Mouse (Mus musculus): ENCODE results near the gene Islr.

Islr gene

DNA sequence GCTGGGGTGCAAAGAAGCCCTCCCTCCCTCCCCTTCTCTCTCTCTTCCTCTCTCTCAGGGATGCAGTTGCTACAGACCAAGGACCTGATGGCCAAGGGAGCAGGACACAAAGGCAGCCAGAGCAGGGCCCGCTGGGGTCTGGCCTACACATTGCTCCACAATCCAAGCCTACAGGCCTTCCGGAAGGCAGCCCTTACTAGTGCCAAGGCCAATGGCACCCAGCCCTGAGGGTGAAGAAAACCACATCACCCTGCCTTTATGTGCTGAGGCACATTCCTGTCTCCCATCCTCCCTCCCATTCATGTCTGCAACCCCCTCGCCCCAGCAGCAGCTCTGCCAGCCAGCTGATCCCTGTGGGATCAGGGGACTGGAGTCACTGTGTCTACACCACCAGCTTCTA, 51.0 kb downstream of the Islr start:
- no peak for DNase-seq (ENCODE audit: low spot score in 2 of 2)

DNA sequence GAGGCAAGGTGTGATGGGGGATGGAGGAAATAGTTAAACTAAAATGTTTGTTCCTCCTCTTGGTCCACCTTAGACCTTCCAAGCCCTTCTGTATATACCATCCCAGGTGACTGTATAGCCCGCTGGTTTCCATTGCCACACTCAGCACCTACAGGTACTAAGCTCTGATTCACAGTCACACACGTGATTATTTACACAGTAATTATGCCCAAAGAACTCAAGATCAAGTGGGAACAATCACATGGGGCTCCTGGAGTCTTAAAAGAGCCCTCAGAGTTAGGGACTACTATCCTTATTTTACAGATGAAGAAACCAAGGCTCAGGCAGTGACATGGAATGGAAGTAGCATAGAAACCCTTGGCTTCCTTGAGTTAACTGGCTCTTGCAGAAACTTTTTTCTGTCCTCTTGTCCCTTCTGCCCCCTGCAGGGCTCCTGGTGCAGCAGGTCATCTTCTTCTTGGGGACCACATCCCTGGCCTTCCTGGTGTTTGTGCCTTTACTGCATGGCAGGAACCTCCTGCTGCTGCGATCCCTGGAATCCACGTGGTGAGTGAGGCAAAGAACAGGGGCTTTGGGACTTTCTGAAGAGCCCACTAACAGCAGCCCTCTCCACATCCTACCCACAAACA, 53.3 kb downstream of the Islr start:
- no peak for DNase-seq (ENCODE audit: low spot score in 2 of 2)

DNA sequence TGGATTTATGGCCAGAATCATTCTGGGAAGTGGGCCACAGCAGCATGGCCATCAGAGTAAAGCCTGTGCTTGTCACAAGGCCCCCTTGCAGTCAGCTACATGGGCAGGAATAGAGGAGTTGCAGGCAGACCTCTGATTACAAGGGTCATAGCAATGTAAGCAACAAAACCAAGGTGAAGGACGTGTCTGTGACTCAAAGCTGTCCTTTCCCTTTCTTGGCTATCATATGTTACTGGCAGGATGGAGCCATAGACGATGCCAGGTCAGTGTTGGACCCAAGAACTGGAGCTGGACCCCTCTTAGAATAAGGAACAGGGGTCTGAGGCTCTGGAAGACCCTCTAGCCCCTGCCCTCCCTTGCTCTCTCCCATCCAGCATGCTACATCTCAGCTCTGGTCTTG, 55.3 kb downstream of the Islr start:
- no peak for DNase-seq (ENCODE audit: low spot score in 2 of 2)

DNA sequence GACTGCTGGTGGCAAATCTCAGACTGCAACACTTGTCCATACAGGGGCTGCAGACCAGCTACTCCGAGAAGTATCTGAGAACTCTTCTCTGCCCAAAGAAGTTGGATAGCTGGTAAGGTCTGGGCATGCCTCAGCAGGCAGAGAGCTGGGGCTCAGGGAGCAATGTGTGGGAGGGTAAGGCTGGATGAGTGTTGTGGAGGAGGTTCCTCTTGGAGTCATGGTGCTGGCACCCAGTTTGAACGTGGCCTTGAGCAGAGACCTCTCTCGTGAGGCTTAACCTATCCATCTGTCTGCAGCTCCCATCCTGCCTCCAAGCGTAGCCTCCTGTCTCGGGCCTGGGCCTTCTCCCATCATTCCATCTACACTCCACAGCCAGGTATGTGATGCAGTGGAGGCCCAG, 58.7 kb downstream of the Islr start:
- DNase-seq (ENCODE audit: low spot score in 2 of 2), result no peak

DNA sequence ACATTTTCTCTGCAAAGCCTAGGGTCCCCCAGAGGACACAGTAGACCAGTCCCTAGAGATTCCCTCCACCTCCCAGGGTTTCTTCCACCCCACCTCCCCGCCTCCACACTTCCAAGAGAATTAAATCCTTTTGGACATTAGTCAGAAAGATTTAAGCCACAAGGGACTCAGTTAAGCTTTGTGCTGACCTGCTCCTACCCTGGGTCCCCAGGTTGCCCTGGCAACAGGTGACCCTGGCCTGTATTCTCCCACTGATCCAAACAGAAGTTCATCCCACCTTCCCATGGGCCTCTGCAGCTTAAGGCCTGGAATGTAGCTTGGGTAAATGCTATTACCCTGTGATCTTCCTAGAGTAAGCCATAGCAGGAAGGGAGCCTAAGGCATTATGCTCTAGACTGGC, 59.4 kb downstream of the Islr start:
- no peak for DNase-seq (ENCODE audit: low spot score in 2 of 2)

DNA sequence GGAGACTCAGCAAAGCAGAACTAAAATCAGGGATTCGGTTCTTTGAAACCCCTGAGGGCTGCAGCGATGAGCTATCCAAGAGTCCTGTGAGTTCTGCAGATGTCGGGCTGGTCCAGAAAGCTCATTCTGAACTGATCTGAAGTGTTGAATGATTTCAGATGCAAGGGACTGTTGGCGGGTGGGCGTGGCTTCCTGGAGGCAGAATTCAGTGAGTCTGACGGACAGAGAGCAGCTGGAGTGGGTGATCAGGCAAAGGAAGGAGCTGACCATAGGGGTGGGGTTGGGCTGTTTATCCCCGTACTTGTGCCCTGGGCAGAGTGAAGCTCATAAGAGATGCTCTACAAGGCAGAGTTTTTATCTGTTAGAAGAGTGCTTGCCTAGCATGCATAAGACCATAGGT, 60.7 kb downstream of the Islr start:
- no peak for DNase-seq (ENCODE audit: low spot score in 2 of 2)

DNA sequence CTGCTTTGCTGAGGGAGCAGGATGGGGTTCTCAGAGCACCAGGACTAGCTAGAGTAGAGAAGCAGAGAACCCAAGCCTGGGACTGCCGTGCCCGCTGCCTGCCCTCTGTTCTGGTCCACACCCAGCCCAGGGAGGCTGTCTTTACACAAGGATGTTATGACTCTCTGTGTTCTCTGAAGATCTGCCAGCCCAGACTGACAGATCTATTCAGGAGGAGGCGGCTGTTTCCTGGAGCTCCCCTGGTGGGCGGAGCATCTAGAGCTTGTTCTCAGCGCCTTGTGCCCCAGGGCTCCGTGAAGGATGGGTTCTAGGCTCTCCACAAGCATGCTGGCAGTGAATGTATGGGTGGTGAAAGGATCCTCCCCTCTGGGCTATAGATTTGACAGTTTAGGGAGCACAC, 64.2 kb downstream of the Islr start:
- peak in 1 of 2 experiments; percentile 36 for DNase-seq (ENCODE audit: low spot score in 2 of 2)

DNA sequence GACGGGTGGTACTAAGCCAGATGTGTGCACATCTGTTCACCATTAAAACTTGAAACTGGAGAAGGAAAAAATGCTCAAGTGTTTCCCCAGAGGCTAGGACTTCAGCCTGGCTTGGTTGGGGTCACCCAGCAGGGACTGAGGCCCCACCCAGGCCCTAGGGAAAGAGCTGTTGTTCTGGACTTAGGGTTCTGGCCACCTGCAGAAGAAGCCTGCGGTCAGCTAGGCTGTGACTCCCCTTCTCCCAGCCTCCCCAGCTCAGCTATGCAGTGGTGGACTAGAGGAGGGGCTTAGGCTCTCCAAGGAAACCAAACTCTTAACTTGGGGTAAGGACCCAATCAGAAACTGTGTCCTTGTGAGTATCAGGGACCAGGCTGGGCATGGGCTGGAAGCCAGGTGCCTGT, 68.2 kb downstream of the Islr start:
- no peak for DNase-seq (ENCODE audit: low spot score in 2 of 2)

DNA sequence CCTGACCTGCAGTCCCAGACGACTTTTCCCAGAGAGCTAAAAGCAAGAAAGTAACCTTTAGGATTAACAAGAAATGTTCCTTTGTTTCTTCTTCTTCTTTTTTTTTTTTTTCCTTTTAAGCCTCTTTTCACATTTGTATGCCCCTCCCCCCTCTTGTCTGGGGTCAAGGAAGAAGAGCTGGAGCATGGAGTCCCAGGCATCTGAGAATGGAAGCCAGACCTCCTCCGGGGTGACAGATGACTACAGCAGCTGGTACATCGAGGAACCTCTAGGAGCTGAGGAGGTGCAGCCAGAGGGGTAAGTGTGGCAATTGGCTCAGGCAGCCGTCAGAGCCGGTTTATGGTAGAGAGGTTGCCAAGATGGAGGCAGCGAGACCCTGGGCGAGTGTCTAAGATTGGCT, 69.2 kb downstream of the Islr start:
- DNase-seq (ENCODE audit: low spot score in 2 of 2), result no peak

DNA sequence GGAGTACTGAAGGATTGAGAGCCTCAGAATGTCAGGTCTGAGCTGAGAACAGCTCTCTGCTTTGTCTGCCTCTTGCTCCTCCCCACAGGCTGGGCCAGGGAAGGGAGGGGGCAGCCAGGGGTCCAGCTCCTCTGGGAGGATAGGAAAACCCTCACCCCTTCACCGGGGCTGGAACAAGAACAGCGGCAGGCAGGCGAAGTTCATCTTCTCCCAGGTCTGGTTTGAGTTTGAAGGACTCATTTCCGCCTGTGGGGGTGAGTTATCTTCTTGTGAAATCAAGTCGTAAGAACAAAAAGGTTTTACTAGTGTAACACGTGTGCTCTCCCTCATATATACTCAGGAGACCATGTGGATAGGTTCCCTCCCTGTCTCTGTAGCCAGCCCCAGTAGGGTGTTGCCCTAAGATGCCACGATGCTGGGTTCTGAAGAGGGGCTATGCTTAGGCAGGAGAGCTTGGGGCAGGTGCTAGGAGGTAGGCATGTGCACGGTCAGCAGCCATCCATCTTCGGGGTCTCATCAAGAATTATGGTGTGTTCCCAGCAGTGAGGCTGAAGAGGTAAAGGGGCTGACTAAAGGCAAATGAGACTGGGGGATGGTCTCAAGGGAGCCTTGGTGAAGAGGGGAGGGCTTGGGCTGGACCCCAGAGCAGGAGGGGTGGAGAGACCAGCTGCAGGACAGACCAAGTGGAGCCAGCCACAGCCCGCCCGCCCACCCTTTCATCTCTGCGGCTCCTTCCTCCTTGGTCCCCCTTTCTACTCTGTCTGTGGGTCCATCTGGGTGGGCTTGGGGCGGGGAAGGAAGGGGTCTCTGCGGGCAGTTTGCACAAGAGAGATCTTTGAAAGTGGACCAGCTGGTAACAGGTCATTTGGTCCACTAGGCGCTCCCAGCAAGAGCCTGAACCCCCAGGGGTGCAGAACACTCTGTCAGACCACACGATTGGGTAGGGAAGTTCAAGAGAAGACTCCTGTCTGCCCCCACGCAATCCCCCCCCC, 69.9 kb downstream of the Islr start:
- DNase-seq (ENCODE audit: low spot score in 2 of 2), result no peak

DNA sequence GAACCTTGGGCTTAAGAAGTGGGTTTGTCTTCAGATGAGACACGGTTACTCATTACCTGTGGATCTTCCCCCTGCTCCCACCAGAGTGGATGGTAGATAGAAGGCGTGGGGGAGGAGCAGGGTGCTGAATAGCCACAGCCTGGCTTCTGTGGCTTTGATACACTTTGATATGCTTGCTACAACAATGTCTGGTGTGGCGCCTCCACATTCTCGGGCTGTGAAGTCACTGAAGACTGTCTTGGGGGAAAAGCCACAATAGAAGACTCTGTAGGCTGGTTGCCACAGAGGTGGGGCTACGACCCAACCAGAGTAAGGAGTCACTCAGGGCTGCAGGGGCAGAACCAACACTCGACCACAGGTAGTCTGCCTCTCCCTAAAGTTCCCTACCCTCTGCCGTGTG, 72.4 kb downstream of the Islr start:
- no peak for DNase-seq (ENCODE audit: low spot score in 2 of 2)

DNA sequence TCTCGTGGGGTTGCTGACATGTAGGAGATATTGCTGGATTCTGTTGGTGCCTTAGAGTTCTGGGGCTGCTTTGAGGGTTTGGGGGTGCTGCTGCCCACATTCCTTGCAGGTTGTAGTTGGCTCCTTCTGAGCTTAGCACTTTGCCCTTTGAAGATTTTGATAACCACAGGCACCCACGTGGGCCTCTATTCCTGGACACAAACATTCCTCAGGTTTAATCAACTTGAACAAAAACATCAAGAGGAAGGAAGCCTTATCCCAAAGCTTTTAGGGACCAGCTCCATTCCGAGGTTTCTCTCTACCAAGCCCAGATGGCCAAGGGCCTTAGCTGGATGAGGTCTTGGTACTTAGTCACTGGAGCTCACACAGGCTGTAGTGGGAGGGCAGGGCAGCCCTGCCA, 73.2 kb downstream of the Islr start:
- no peak for DNase-seq (ENCODE audit: low spot score in 2 of 2)

DNA sequence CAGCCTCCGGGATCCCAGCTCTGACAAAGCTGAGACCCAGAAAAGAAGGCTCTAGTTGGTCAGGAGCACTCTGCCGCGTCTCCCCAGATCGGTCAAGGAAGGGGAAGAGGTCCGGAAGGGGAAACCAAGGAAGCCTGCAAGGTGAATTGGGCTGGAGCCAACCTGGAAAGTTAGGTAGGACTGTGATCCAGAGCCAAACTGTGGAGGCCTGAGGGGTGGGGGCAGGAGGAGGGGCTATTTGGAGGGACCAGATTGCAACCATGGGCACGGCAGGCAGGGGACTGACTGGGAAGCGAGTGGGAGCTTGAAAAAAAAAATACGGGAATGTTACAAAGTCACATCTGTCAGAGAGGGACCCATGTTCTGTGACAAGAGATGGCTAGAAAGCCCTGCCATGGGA, 74.6 kb downstream of the Islr start:
- no peak for DNase-seq (ENCODE audit: low spot score in 2 of 2)

DNA sequence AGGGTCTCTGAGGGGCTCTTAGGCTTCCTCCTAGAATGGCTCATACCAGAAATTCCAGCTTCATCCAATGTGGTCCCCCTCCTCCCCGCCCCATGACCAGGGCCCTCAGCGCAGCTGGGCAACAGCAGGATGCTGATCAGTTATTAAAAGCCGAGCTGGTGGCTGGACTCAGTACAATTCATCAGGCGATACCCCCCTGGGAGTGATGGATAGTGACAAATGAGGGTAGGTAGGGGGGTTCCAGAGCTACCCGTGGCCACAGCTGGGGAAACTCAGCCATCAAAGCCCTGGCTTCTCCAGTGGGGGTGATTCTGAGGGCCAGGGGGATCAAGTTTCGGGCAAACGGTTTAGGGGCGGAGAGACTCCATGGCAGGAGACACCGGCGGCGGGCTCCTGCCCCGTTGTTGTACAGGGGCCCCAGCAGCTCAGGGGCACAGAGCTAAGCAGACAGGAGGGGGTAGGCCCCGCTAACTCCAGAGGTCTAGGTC, 75.1 kb downstream of the Islr start:
- DNase-seq (ENCODE audit: low spot score in 2 of 2), result no peak

DNA sequence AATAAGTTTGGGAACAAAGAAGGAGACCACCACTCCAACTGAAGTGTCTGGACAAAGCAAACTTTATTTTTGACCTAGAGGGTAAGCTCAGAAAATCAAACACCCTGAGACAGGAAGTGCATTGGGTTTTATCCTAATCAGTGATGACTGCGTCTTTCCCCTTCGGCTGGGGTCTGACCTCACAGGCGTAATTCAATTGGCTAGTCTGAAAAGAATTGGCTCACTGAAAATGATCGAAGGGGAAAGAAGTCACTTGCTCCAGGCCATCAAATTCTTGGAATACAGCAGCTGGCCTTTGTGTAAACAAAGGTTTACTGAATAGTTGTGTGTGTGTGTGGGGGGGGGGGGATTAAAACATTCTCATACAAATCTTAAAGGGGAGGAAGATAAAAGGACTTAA, 78.3 kb downstream of the Islr start:
- no peak for DNase-seq (ENCODE audit: low spot score in 2 of 2)

DNA sequence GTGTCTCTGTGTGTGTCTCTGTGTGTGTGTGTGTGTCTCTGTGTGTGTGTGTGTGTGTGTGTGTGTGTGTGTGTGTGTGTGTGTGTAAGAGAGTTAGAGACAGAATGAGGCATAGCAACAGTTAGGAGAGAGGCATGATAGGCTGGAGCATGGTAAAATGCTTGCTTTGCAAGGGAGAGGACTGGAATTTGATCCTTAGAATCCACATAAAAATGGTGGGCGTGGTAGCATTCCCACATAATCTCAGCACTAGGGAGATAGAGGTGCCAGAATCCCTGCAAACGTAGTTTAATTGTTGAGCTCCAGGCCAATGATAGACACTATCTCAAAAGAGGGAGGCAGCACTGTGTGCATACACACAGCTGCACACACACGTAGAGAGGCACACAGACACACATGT, 79.0 kb downstream of the Islr start:
- no peak for DNase-seq (ENCODE audit: low spot score in 2 of 2)

DNA sequence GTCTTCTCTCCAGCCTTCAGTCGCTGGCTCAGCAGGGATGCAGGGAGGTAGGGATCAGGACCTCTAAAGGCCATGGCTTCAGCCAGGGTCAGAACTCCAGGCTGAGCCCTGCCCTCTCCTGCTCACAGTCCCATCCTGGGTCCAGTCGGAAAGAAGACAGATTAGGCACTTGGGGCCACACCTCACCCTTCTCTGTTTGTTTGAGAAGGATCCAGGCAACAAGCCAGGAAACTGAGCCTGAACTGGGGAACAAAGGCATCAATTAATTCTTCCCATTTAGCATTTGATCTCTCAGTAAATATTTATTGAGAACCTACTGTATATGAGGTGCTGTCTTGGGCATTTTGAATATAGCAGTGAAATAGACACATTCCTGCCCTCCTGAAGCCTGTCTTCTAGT, 85.4 kb downstream of the Islr start, which contains the start of gene Ccdc33:
TSS of gene Ccdc33 (minus strand) at position 153 of the 400 bp plus-strand sequence.
- no peak for DNase-seq (ENCODE audit: low spot score in 2 of 2)

DNA sequence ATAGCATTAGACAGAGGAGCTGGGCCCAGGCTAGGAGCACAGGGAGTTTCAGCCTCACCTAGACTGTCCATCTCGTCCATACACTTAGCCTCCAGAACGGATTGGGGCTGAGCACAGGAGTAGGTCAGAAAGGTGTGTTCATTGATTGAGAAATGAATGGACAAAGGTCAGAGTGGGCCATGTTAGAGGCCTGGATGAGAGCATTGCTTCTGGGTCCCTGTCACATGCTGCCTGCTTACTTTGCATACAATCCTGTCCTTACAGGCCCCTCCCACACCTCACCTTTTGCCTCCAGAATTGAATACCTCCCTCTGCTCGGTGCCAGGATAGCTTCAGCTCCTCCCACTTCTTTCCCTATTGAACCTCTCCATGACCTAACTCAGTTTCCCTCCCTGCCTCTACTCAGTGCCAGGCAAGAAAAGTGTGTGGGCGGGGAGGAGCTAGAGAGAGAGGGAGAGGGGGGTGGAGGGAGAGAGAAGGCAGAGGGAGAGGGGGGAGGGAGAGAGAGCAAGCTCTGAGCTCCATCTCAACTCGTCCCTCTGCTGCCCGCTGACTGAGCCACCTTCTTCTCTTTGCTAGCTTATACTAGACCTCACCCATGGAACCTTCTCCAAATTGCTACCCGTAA, 88.0 kb downstream of the Islr start:
- DNase-seq (ENCODE audit: low spot score in 2 of 2), result no peak

DNA sequence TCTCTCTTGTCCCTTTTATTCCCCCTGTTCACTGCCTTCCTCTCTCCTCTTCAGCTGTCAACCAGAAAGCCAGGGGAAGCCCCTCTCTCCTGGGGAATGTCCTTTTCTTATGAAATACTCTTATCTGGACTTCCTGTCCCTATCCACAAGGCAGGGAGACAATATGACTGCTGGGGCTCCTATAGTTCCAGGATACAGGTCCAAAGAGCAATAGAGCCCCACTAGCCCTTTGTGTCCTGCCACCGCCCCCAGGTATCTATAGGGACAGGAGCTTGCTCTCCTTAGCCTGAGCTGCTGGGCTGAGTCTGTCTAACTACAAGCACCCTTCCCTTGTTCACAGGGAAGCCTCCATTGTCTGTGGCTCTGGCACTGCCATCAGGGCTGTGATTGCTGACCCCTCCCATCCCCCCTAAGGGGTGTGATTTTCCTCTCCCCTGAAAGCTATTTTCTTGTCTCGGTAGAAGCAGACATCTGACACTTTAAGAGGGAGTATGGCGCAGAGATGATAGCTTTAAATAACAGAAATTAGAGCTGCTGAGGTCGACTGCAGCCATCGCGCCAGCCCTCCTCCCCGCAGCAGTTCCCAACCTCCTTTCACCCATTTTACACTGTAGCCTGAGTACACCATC, 88.7 kb downstream of the Islr start:
- no peak for DNase-seq (ENCODE audit: low spot score in 2 of 2)

DNA sequence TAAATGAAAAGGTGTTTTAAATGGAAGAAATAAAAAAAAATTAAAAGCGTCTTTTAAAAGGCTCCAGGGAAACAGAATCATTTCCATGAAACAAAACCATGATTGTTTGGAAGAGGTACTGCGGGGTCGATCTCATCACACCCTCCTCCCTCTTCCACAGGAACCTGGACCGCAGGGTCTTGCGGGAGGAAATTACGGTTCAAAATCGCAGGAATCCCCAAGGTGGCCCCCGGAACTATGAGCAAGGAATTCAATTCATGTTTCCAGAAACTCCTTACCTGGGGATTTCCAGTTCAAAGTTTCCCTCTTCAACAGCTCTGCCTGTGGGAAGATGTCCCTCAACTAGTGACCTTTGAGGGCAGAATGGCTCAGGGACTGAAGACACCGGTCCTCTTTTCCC, 90.1 kb downstream of the Islr start:
- no peak for DNase-seq (ENCODE audit: low spot score in 2 of 2)

DNA sequence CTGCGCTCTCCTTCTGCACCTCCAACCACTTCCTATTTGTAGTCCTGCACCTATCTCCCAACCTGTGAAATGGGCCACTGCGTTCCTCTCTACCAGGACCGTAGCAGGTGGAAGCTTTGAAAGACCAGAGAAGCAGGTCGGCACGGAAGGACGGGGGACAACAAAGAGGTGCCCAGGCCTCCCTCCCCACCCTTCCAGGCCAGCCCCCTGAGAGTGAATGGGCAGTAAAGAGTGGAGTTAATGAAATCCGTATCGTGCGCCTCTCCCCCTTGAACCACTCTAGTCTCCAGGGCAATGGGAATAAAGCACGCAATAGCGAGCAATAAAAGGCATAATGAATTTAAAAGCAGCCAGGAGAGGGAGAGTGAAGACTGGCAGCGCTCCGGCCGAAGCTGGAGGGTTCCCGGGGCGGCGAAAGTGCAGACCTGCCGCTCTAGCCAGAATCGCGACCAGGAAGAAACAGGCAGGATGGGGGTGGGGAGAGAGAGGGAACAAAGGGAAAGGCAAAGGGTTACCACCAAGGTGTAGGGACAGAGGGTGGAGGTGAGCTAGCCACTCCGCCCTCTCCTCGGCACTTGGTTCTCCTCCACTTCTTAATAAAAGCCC, 90.7 kb downstream of the Islr start:
- DNase-seq (ENCODE audit: low spot score in 2 of 2), result no peak

DNA sequence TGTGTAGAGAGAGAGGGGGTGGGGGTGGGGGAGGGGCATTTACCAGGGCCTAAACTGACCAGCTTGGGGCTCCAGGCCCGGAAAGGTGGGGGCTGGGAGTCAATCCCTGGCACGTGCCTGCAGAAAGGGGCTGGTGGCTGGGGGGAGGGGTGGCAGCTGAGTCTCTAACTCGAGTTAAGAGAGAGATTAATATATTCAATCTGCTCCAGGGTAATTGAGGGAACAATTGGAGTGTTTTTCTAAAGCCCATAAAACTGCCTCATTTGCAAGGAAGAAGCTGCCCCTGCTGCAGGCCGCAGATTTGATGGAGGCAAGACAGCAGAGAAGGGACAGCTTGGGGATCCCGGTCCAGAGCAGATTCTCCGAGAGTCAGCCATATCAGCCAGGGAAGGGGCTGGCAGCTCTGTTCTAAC, 91.2 kb downstream of the Islr start:
- DNase-seq (ENCODE audit: low spot score in 2 of 2), result no peak

Data from frontal cortex, postnatal 14 days (tissue).